In genomic region chr13:120048186-120048585, GRCm38 (mm10) we compare ENCODE assay signal across 14 mouse cellular contexts. TPM values are rescaled to one million over a fixed set of nuclear protein-coding genes. Genes with fewer than 3 reads are reported as not detected.
"Had no signal": no experiment of that assay in that cellular context is flagged by ENCODE, and none has a peak within 500 bp of the region (broad histone marks: within the 10 kb centered on the region; RNA-seq: fewer than 3 reads in every experiment).

No protein-coding gene starts in this region.

RNA-seq across cellular contexts. Expression of gene Gm21188, which starts 3.8 kb away (rescaled TPM):
- total RNA-seq: layer of hippocampus, postnatal 25 days; left cerebral cortex, postnatal 14 days; midbrain, postnatal 0 days had no signal
- polyA plus RNA-seq: intestine, embryonic 14.5 days; limb, embryonic 10.5 days; lung, embryonic 14.5 days; midbrain, embryonic 13.5 days; midbrain, postnatal 0 days; myocyte; neural tube, embryonic 11.5 days; neural tube, embryonic 15.5 days; stomach, postnatal 0 days had no signal

RNA-seq across cellular contexts. Expression of gene Gm36079, which starts 21.4 kb away (rescaled TPM):
- total RNA-seq: layer of hippocampus, postnatal 25 days; left cerebral cortex, adult 2 months; left cerebral cortex, postnatal 14 days; midbrain, postnatal 0 days had no signal
- polyA plus RNA-seq: intestine, embryonic 14.5 days; kidney, embryonic 15.5 days; limb, embryonic 10.5 days; lung, embryonic 14.5 days; midbrain, embryonic 13.5 days; midbrain, postnatal 0 days; myocyte; neural tube, embryonic 11.5 days; neural tube, embryonic 15.5 days; small intestine, adult 2 months; stomach, postnatal 0 days had no signal
